ENCODE assay signal across 26 mouse cellular contexts in the genomic region with DNA sequence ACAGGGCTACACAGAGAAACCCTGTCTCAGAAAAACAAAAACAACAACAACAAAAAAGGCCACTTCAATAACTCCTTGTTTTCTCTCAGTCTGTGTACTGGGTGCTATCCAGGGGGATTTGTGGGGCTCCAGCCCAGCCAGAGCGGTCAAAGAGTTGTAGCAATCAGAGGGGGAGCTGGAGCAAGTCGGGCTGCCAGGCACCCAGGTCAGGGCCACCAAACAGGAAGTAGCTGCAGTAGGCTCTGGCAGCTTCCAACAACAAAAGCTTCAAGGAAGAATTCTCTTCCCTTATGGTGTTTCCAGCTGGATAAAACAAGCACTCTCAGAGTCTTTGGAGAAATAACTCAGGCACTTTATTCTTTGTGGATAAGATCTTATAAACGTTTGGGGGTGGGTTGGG.
"Had no signal": no experiment of that assay in that cellular context is flagged by ENCODE, and none has a peak within 500 bp of the region (broad histone marks: within the 10 kb centered on the region; RNA-seq: fewer than 3 reads in every experiment).

No protein-coding gene starts in this region.

- H3K9ac ChIP-seq: forebrain, postnatal 0 days; heart, embryonic 12.5 days; hindbrain, embryonic 12.5 days; hindbrain, embryonic 14.5 days; intestine, embryonic 15.5 days; limb, embryonic 12.5 days had no signal

- H3K27me3 ChIP-seq: heart, embryonic 12.5 days; hindbrain, embryonic 12.5 days; intestine, embryonic 15.5 days; limb, embryonic 12.5 days had no signal

- DNase-seq: forebrain, postnatal 0 days; gastrocnemius, postnatal 14 days; gastrocnemius, postnatal 36 days; heart, adult 2 months; heart, postnatal 10 days; heart, postnatal 4 days; kidney, adult 18-20 months; kidney, adult 8-10 months; kidney, postnatal 10 days; kidney, postnatal 25 days; kidney, postnatal 4 days; layer of hippocampus, postnatal 36 days; liver had no signal

- ATAC-seq: forebrain, postnatal 0 days; hindbrain, embryonic 16.5 days; inflammation-experienced regulatory T-cells, adult 6 months; intestine, embryonic 15.5 days; intestine, postnatal 0 days had no signal

- H3K36me3 ChIP-seq: heart, embryonic 12.5 days; hindbrain, embryonic 10.5 days; hindbrain, embryonic 12.5 days; intestine, embryonic 15.5 days; limb, embryonic 10.5 days; limb, embryonic 12.5 days had no signal

- H3K4me2 ChIP-seq: heart, embryonic 12.5 days; hindbrain, embryonic 12.5 days; hindbrain, embryonic 14.5 days; intestine, embryonic 15.5 days; limb, embryonic 12.5 days; liver, embryonic 11.5 days had no signal

- H3K4me1 ChIP-seq: heart, embryonic 12.5 days; hindbrain, embryonic 10.5 days; hindbrain, embryonic 12.5 days; intestine, embryonic 15.5 days; limb, embryonic 10.5 days; limb, embryonic 12.5 days had no signal

- H3K27ac ChIP-seq: heart, adult 2 months; hindbrain, embryonic 10.5 days; hindbrain, embryonic 12.5 days; hindbrain, embryonic 14.5 days; intestine, embryonic 15.5 days; layer of hippocampus, adult 2 months; left cerebral cortex, adult 2 months; limb, embryonic 10.5 days; limb, embryonic 12.5 days had no signal

- H3K9me3 ChIP-seq: heart, embryonic 12.5 days; hindbrain, embryonic 10.5 days; hindbrain, embryonic 12.5 days; intestine, embryonic 15.5 days; limb, embryonic 10.5 days; limb, embryonic 12.5 days had no signal

- H3K4me3 ChIP-seq: heart, adult 2 months; heart, embryonic 12.5 days; hindbrain, embryonic 10.5 days; hindbrain, embryonic 12.5 days; intestine, embryonic 15.5 days; layer of hippocampus, adult 2 months; left cerebral cortex, adult 2 months; limb, embryonic 10.5 days; limb, embryonic 12.5 days had no signal
